Mouse (Mus musculus): ENCODE measurements around the gene Eef1akmt3.
A peak's percentile ranks its signal among the peaks of the same experiment; 100 is the strongest.

Eef1akmt3 gene

DNA sequence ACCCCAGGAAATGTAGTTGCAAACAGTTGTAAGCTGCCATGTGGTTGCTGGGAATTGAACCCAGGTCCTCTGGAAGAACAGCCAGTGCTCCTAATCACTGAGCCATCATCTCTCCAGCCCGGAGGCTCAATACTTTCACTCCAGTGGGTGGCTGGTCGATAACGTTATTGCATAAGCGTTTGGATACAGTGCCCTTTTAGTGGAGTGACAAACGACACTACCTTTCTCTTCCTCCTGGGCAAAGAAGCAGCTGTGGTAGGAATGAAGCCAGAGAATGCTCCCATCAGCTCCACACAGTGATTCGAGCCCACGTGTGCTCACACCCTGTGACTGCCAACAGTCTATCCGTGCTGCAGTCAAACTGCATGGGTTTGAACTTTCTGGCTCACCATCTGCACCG is 29.9 kb upstream of the Eef1akmt3 start:
- DNase-seq (ENCODE audit: inconsistent age in 2 of 2, low spot score in 1 of 2): no peak

DNA sequence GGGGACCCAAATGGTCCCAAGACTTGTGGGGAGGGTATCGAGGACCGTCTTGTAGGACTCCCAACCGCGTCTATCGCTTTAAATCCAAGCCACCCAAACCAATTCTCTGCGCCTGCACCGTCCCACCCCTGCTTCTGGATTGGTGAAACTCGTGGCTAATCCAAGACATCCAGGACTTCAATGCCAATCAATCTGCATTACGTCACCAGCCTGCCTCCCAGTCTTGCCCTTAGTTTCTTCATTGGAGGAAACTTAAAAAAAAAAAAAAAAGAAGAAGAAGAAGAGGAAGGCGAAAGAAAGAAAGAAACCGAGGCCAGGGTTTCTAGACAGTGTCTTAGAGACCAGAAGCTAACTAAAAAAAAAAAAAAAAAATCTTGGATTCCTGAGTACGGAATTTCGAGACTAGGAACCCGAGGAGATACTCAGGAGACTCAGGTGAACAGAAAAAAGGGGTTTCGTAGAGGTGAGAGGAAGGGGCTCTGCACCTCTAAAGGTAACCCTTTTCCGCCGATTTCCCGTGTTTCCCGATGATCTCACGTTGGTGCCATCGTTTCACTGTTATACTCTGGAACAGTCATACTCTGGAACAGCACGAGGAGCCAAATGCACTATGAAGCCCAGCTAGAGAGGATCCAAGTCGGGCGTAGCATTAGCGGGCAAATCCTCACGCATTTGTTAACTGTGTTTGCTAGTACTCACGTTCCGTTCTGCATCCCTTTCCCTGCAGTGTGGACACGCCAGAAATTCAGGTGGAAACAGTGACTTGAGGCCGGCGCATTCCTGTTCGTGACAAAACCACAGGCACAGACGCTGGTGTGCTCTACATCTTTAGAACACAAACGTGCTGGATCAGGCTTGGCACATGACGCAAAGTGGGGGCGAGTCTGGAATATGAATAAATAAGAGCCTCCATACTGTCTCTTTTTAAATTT is 29.1 kb upstream of the Eef1akmt3 start, which contains the start of gene Tspan31:
Gene Tspan31 (minus strand): TSS at position 75 of the 932 bp plus-strand sequence.
- peak; percentile 93 to 97 for DNase-seq (ENCODE audit: inconsistent age in 2 of 2, low spot score in 1 of 2)

DNA sequence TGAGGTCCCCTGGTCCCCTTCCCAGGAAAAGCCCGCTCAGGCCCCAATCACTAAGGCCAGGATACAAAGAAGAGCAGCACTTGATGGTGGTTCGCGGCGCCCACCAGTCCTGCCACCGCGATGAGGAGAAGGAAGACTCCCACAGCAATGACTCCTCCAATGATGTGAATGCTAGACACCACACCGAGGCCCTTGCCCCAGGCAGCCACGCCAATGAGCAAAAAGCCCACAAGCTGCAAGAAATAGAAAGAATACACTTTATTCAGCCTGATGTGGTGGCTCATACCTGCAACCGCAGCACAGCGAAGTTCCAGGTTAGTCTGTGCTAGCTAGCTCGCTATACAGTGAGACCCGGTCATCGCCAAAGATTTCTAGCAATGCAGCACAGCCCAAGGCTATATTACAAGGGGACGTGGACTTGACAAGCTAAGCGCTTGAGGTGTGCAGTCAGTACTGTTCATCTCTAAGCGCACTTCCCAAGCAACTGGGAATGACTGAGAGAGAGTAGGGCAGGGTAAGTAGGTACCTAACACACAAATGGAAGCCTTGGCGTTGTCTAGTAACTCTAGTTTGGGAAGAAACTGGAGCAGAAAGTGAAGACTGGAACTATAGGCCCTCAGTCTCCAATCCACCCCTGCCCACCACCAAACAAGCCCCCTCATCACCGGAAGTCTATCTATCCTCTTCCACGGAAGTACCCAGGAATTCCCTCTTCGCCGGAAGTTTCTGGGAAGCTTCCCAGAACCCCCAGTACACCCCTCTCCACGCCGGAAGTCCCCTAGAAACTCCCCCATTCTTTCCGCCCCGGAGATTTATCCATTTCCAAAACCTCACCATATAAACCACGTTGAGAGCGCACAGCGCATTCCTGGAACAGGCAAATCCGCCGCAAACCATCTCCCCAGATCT is 28.2 kb upstream of the Eef1akmt3 start:
- no peak for DNase-seq (ENCODE audit: inconsistent age in 2 of 2, low spot score in 1 of 2)

DNA sequence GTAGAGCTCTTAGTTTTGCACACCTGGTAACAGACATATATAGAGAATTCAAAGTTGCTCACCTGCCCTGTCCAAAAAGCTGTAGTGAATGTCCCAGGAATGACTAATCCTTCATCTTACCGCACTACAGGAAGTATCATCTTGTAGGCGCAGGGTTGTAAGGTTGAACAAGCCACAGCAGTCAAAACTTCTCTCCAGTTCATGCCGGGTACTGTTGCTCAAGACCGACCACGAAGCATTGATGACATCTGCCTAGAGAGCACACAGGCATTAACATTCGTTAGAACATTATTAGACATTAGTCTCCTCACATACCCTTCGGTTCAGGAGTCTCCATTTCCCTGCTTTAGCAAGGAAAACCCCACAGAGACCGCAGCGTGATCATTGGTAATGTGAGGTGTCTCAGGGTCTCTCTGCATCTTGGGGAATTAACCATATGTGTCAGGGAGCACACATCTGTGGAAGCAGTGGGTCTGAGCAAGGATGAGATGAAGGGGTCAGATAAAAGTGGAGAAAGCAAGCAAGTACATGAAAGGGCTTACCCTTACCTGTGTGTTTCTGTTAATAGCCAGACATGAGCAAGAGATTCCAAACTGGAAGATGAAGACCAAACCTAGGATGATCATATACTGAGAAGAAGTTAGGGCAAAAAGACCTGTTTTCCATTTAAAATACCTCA is 27.2 kb upstream of the Eef1akmt3 start:
- peak in 1 of 2 experiments; percentile 36 for DNase-seq (ENCODE audit: inconsistent age in 2 of 2, low spot score in 1 of 2)

GRCm38 (mm10) chr10:127066519-127067018 is 25.3 kb upstream of the Eef1akmt3 start:
- DNase-seq (ENCODE audit: inconsistent age in 2 of 2, low spot score in 1 of 2): peak in 1 of 2 experiments; percentile 42

- no peak for DNase-seq (ENCODE audit: inconsistent age in 2 of 2, low spot score in 1 of 2)
Observed at GRCm38 (mm10) chr10:127065981-127066380, 24.7 kb upstream of the Eef1akmt3 start.

- DNase-seq (ENCODE audit: inconsistent age in 2 of 2, low spot score in 1 of 2): no peak
Observed at GRCm38 (mm10) chr10:127063913-127064870, 22.9 kb upstream of the Eef1akmt3 start.

DNA sequence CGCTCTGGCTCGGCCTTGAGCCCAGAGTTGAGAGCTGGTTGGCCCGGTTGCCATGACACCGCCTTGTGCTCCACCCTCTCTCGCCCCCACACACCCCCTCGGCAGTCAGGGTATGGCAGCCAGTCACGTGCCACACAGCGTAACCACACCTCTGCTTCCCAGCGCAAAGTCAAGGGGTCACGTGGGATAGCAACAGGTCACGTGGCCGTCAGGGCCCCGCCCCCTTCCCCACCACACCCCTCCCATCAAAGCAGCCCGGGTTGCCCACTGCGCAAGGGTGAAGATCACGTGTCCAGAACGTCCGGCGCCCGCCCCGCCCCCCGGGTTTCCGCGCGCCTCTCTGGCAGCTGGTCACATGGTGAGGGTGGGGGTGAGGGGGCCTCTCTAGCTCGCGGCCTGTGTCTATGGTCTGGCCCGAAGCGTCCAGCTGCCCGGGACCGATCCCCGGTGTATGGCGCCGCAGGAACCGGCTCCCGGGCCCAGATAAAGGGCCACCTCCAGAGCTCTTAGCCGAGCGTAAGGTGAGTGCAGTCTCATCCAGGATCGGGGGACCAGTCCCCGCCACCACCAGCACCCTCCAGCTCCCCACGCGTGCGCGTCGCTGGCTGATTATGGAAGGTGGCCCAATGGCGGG is 22.0 kb upstream of the Eef1akmt3 start, which contains the start of gene Cdk4:
Gene Cdk4 (plus strand): TSS at position 296 of the 634 bp plus-strand sequence.
- DNase-seq (ENCODE audit: inconsistent age in 2 of 2, low spot score in 1 of 2): peak; percentile 100

DNA sequence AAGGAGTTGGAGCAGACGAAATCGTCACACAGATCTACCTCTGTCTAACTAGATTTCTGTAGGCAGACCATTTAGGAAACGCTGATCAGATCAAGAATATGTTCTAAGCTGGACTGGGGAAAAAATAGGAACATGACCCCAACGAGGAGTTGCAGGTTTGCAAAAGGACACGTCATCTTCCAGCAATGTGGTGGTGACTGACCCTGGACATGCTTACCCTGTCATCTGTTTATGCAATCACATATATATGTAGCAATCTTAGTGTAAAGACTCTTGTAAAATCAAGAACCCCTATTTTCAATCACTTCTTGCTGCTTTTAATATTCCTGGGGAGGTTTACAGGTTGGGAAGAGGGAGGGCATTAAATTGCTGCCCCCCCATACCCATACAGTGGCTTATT is 21.2 kb upstream of the Eef1akmt3 start:
- DNase-seq (ENCODE audit: inconsistent age in 2 of 2, low spot score in 1 of 2): peak in 1 of 2 experiments; percentile 72

DNA sequence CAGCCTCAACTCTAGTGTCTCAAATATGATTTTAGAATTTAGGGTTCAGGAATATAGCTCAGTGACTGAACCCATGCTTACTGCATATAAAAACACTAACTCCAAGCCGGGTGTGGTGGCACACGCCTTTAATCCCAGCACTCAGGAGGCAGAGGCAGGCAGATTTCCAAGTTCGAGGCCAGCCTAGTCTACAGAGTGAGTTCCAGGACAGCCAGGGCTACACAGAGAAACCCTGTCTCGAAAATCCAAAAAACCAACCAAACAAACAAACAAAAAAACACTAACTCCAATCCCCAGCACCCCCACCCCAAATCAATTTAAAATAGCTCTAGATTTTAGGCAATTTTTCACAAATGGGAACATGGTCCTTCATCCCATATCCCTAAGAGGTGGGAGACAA is 20.8 kb upstream of the Eef1akmt3 start:
- peak in 1 of 2 experiments; percentile 44 for DNase-seq (ENCODE audit: inconsistent age in 2 of 2, low spot score in 1 of 2)

- DNase-seq (ENCODE audit: inconsistent age in 2 of 2, low spot score in 1 of 2): no peak
Observed at GRCm38 (mm10) chr10:127061513-127061912, 20.2 kb upstream of the Eef1akmt3 start.

GRCm38 (mm10) chr10:127061085-127061484 is 19.8 kb upstream of the Eef1akmt3 start:
- DNase-seq (ENCODE audit: inconsistent age in 2 of 2, low spot score in 1 of 2): no peak

DNA sequence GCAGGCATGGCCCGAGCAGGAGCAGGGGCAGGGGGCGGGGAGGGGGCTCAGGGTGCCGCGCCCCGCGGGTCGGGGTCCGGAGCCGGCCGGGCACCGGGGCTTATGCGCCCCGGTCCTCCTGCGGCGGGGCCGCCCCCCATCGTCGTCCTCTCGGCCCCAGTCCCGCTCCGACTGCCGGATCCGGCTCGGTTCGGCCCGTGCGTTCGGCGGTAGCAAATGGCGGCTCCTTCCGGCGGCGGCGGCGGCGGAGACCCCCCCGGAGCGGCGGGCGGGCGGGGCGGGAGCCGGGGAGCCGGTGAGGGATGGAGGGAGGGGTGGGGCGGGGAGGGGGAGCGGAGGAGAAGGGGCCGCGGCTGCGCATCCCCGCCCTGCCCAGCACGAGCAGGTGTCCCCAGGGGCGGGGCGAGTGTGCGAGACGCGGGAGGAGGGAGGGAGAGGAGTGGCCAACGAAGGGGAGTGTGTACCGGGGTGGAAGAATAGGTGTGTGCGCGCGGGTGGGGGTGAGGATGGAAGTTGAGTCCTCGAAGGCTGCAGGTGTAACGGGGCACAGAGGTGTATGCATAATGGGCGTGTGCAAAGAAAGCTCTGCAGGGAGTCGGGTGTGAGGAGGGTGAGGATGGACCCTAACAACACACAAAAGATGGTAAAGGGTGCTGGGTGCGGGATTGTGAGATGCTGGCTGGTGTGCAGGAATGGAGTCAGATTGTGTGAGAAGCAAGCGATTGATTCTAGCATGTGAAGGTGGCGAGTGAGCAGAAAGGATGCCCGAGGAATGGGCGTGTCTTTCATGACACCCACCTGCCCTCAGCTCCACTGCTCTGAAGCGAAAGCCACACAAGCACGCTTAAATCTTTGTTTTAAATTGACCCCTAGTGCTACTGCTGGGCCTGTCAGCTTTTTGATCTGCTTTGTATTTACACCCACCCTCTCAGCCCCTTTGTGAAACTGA is 18.9 kb upstream of the Eef1akmt3 start, which contains the start of gene March9:
Gene March9 (minus strand): TSS at position 217 of the 949 bp plus-strand sequence.
- peak; percentile 87 to 89 for DNase-seq (ENCODE audit: inconsistent age in 2 of 2, low spot score in 1 of 2)

- DNase-seq (ENCODE audit: inconsistent age in 2 of 2, low spot score in 1 of 2): peak in 1 of 2 experiments; percentile 55
Observed at GRCm38 (mm10) chr10:127059174-127059967, 18.1 kb upstream of the Eef1akmt3 start.

DNA sequence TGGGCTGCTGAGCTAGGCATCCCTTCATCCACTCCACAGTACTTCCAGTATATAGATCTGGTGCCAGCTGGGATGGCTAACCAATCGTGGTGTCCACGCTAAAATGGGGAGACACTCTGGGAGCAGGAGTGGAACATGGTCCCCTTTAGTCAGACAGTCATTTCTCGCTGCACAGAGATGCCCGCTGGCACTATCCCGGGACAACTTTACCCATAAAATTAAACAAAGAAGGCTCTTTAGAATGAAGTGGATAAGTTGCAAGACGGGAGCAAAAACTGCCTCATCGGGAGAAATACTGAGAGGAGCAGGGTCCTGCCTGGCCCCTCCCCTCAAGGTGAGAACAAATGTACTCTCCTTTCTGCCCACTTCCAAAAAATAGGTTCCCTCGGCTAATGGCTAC is 17.4 kb upstream of the Eef1akmt3 start:
- peak in 1 of 2 experiments; percentile 62 for DNase-seq (ENCODE audit: inconsistent age in 2 of 2, low spot score in 1 of 2)

GRCm38 (mm10) chr10:127058161-127058560 is 16.8 kb upstream of the Eef1akmt3 start:
- DNase-seq (ENCODE audit: inconsistent age in 2 of 2, low spot score in 1 of 2): peak; percentile 82 to 92

- DNase-seq (ENCODE audit: inconsistent age in 2 of 2, low spot score in 1 of 2): no peak
Observed at GRCm38 (mm10) chr10:127056490-127056889, 15.2 kb upstream of the Eef1akmt3 start.
